Mouse (Mus musculus) heart, postnatal 0 days (tissue): Measurements from ENCODE around the gene Myo9b. TPM values are rescaled to one million over a fixed set of nuclear protein-coding genes. Genes with fewer than 3 reads are reported as not detected.

Experiments used
- ATAC-seq: fragments of 200-750 bp; cut with Nextera tagmentation; 2 replicates; pipeline ENCODE4 v1.8.0; 2017; ENCODE audit warnings: low read depth, moderate number of reproducible peaks, moderate library complexity; ENCODE audit not compliant: insufficient read depth
- DNase-seq: peaks from one replicate; pipeline ENCODE4 v3.0.0-alpha.2; 2016; ENCODE audit warnings: low spot score
- H3K27ac ChIP-seq: fragments of 300-500 bp; sonication (generic); 2 replicates; pipeline ENCODE4 v1.5.1; 2014; ENCODE audit warnings: low read depth, mild to moderate bottlenecking
- H3K27me3 ChIP-seq: fragments of 300-500 bp; sonication (generic); 2 replicates; pipeline ENCODE4 v1.6.1; 2014; ENCODE audit warnings: low read length, mixed read lengths; ENCODE audit not compliant: control insufficient read depth, insufficient read depth
- H3K36me3 ChIP-seq: fragments of 300-500 bp; sonication (generic); replicated peaks from 2 replicates; pipeline ENCODE4 v1.6.1; 2014; ENCODE audit warnings: low read length, mixed read lengths; ENCODE audit not compliant: control insufficient read depth, insufficient read depth
- H3K4me1 ChIP-seq: fragments of 300-500 bp; sonication (generic); 2 replicates; pipeline ENCODE4 v1.6.1; 2014; ENCODE audit warnings: antibody characterized with exemption; ENCODE audit not compliant: control insufficient read depth, insufficient read depth
- H3K4me2 ChIP-seq: fragments of 300-500 bp; sonication (generic); 2 replicates; pipeline ENCODE4 v1.6.1; 2014; ENCODE audit warnings: low read depth, mild to moderate bottlenecking, low read length, moderate library complexity
- H3K4me3 ChIP-seq: fragments of 300-500 bp; sonication (generic); 2 replicates; pipeline ENCODE4 v1.5.1; 2014; ENCODE audit warnings: low read depth, low read length
- H3K9ac ChIP-seq: fragments of 300-500 bp; sonication (generic); replicated peaks from 2 replicates; pipeline ENCODE4 v1.6.1; 2014; ENCODE audit warnings: low read depth, low read length, mixed read lengths
- H3K9me3 ChIP-seq: fragments of 300-500 bp; sonication (generic); replicated peaks from 2 replicates; pipeline ENCODE4 v1.6.1; 2016; ENCODE audit warnings: low read length; ENCODE audit not compliant: control insufficient read depth
- CTCF ChIP-seq: IDR thresholded peaks from 2 replicates; pipeline ENCODE4 v1.5.1; 2016; ENCODE audit warnings: antibody characterized with exemption, control low read depth, low read depth
- EP300 ChIP-seq: IDR thresholded peaks from 2 replicates; pipeline ENCODE4 v1.6.1; 2016; ENCODE audit warnings: antibody characterized with exemption, low read depth
- WGBS: fragments of 180-500 bp; shearing (Covaris S2); extraction: QIAGEN DNeasy Blood & Tissue Kit; methylation state at CpG from one replicate; pipeline ENCODE4 v1.1.7; 2014; 5-methylcytosine and 5-hydroxymethylcytosine counted together
- polyA plus RNA-seq: library from polyadenylated mRNA; unstranded; fragments of >200 nt; fragmentation: Nextera tagmentation; extraction: Ambion mirVana; gene quantifications from 2 replicates; pipeline ENCODE4 v1.2.1, GENCODE M21; 2015
- total RNA-seq: library from RNA; depleted of rRNA; stranded (reverse); fragments of >200 nt; gene quantifications from 2 replicates; pipeline ENCODE4 v1.2.3, GENCODE M21; 2014; ENCODE audit warnings: low replicate concordance

Gene Myo9b
- total and polyA plus RNA-seq, 2 experiments from 2014 or later, result 7.1 to 35.0 TPM

DNA sequence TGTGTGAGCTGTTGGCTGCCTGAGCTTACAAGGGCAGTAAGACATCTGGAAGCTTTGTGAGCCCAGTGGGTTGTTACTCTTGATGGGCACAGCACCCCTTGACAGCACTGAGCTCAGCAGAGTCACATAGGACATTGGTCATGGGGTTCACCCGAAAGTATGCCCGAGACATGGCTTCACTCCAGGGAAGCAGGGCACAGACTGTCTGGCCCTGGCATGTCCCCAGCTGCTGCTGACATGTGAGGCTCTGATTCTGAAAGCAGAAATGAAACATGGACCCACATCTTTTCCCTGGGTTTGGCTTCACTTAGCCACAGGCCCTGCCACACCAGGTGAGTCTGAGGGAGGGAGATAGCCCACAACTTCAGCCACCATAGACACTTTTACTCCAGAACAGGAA, 24.3 kb downstream of the Myo9b start:
- Histone ChIP-seq H3K4me1 (0 out of 2 replicates have a peak, but pooled peaks cover 12% of the 10 kb centered on the region), H3K4me3 (no peak overlapping the region), H3K27me3 (no peaks in the 10 kb centered on the region), H3K9ac (no peak overlapping the region), H3K27ac (peak overlapping the region; percentile 57), H3K36me3 (peaks cover 33% of the 10 kb centered on the region), H3K4me2 (no peak overlapping the region), H3K9me3 (no peaks in the 10 kb centered on the region)
- peak; percentile 53; the same call in 1 of the 2 replicates for ATAC-seq
- no peak for DNase-seq
- 53% methylated on average over 2 of the region's 2 CpGs for WGBS
- no peak for TF ChIP-seq EP300
- TF ChIP-seq CTCF, result no peak

DNA sequence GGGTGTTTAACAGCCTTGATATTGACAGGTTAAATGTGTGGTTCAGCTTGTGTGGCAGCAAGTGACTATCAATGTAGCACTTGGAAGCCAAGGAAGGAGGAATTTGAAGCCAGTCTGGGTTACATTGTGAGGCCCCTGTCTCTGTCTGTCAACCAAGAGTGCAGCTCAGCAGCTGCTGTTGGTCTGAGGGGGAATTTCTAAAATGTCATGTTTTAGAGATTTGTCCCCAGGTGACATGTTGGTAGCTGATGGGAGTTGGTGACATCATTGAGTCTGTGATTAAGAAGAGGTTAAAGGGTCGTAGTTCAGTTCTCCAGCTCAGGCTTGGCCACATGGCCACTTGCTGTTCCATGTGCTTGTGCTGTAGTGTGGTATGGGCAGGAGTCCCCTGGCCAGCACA, 24.9 kb downstream of the Myo9b start:
- no peak for TF ChIP-seq CTCF
- no peak for TF ChIP-seq EP300
- no peak overlapping the region for H3K9ac ChIP-seq
- H3K4me3 ChIP-seq, result no peak overlapping the region
- 67% methylated on average over 1 of the region's 1 CpGs for WGBS
- ATAC-seq (no peak), DNase-seq (no peak)
- H3K9me3 ChIP-seq, result no peaks in the 10 kb centered on the region
- no peak overlapping the region for H3K4me2 ChIP-seq
- H3K4me1 ChIP-seq, result 0 out of 2 replicates have a peak, but pooled peaks cover 12% of the 10 kb centered on the region
- H3K27ac ChIP-seq, result peak overlapping the region; percentile 57
- no peaks in the 10 kb centered on the region for H3K27me3 ChIP-seq
- peaks cover 38% of the 10 kb centered on the region for H3K36me3 ChIP-seq

DNA sequence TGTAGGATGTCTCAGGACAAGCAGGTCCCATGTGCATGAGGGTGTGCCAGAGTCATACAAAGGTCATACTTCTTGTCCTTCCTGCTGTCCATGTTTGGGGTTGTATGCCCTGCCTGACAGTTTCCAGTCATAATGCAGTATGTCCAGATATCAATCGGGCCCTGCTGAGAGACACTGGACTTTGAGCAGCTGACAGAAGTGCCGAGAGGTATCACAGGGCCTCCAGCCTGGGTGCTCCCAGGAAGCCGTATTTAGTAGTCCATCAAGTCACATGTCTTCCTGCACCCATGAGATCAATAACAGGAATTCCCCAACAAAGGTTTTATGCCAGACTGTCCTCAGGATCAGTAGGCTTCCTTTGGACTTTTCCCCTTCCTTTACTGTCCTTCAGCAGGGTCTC, 27.2 kb downstream of the Myo9b start:
- Histone ChIP-seq H3K4me3 (no peak overlapping the region), H3K9me3 (no peaks in the 10 kb centered on the region), H3K27ac (0 out of 2 replicates have a peak overlapping the region, but pooled peaks have one; percentile 6), H3K4me2 (no peak overlapping the region), H3K27me3 (no peaks in the 10 kb centered on the region), H3K9ac (no peak overlapping the region), H3K4me1 (0 out of 2 replicates have a peak, but pooled peaks cover 12% of the 10 kb centered on the region), H3K36me3 (peaks cover 36% of the 10 kb centered on the region)
- TF ChIP-seq EP300 (no peak), CTCF (no peak)
- ATAC-seq, result peak; percentile 22
- 59% methylated on average over 3 of the region's 3 CpGs for WGBS
- DNase-seq, result no peak

DNA sequence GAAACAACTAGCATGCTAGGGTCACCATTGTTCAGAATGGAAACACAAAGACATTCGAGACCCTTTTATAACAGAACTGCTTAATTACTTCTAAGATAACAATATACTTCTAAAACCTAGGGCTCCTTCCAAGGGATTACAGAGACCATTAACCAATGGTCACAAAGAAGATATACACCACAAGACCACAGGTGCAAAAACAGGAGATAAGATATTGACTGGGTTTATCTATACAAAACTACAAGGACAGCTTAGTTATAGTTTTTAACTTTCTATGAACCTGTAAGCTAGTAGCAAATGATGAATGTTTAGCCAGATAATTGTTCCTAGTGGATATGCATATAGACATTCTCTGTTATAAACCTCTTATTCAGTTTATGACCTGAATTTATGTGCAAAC, 30.3 kb downstream of the Myo9b start:
- Histone ChIP-seq H3K4me2 (no peak overlapping the region), H3K36me3 (0 out of 2 replicates have a peak, but pooled peaks cover 19% of the 10 kb centered on the region), H3K9ac (no peak overlapping the region), H3K4me3 (no peak overlapping the region), H3K27me3 (no peaks in the 10 kb centered on the region), H3K27ac (peak overlapping the region; percentile 47), H3K9me3 (no peaks in the 10 kb centered on the region), H3K4me1 (0 out of 2 replicates have a peak, but pooled peaks cover 9% of the 10 kb centered on the region)
- no peak for DNase-seq
- 97% methylated on average over 1 of the region's 1 CpGs for WGBS
- ATAC-seq, result no peak
- no peak for TF ChIP-seq EP300
- no peak for TF ChIP-seq CTCF

DNA sequence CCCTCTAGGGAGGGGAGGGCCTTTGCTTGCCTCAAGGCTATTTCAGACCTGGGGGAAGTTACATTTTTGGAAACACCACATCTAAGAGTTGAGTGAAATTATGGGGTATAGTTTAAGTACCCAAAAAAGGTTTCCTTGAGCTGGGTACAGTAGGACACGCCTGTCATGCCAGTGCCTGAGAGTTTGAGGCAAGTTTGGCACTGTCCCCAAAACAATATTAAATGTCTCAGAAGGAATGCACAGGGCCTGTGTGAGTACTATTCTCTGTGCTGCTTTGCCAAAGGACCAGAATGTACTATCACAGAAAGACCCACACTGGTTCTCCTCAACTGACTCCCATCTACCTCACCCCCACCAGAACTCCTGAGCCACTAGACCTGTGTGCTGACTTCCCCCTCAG, 31.1 kb downstream of the Myo9b start:
- Histone ChIP-seq H3K27ac (peak overlapping the region; percentile 47), H3K4me1 (0 out of 2 replicates have a peak, but pooled peaks cover 9% of the 10 kb centered on the region), H3K9ac (no peak overlapping the region), H3K27me3 (no peaks in the 10 kb centered on the region), H3K4me2 (no peak overlapping the region), H3K36me3 (0 out of 2 replicates have a peak, but pooled peaks cover 12% of the 10 kb centered on the region), H3K4me3 (no peak overlapping the region), H3K9me3 (no peaks in the 10 kb centered on the region)
- WGBS, result 53% methylated on average over 1 of the region's 1 CpGs
- TF ChIP-seq CTCF (no peak), EP300 (no peak)
- DNase-seq (no peak), ATAC-seq (no peak)

DNA sequence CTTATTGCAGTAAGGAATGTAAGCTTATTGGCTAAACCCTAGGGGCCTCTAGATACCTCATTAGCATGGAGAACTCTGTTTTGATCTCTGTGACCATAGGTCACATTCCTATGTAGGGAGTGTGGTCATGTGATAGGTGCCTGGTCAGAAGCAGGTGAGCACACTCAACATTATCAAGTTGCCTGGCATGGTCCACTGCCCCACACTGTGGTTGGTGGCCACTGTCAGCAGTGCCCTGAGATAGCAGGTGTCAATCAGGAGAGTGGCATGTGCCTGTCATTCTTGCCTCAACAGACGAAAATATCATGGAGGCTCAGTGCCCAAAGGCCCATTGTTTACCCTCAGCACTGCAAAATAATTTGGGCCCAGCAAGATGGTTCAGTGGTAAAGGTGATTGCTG, 33.5 kb downstream of the Myo9b start:
- Histone ChIP-seq H3K27ac (no peak overlapping the region), H3K9ac (no peak overlapping the region), H3K4me2 (no peak overlapping the region), H3K4me3 (no peak overlapping the region), H3K9me3 (no peaks in the 10 kb centered on the region), H3K36me3 (0 out of 2 replicates have a peak, but pooled peaks cover 9% of the 10 kb centered on the region), H3K27me3 (no peaks in the 10 kb centered on the region), H3K4me1 (0 out of 2 replicates have a peak, but pooled peaks cover 7% of the 10 kb centered on the region)
- ATAC-seq (peak; percentile 54; the same call in 1 of the 2 replicates), DNase-seq (no peak)
- TF ChIP-seq CTCF (no peak), EP300 (no peak)
- WGBS, result 13% methylated on average over 1 of the region's 1 CpGs
